Mouse (Mus musculus) erythroblast, embryonic 14.5 days (primary cell): ENCODE measurements around the gene Tmem158. TPM values are rescaled to one million over a fixed set of nuclear protein-coding genes. Genes with fewer than 3 reads are reported as not detected.
A peak's percentile ranks its signal among the peaks of the same experiment; 100 is the strongest.

Experiments used
- H3K27me3 ChIP-seq: 2 replicates; pipeline ENCODE4 v1.6.1; 2012; ENCODE audit warnings: inconsistent platforms; ENCODE audit not compliant: control insufficient read depth
- H3K36me3 ChIP-seq: 2 replicates; pipeline ENCODE4 v1.6.1; 2012; ENCODE audit warnings: mild to moderate bottlenecking, inconsistent platforms; ENCODE audit not compliant: control insufficient read depth
- H3K4me1 ChIP-seq: 2 replicates; pipeline ENCODE4 v1.6.1; 2012; ENCODE audit warnings: inconsistent platforms; ENCODE audit not compliant: control insufficient read depth
- H3K4me3 ChIP-seq: replicated peaks from 2 replicates; pipeline ENCODE3; 2012; ENCODE audit warnings: moderate library complexity, mild to moderate bottlenecking, inconsistent platforms
- H3K9me3 ChIP-seq: 2 replicates; pipeline ENCODE4 v1.6.1; 2012; ENCODE audit warnings: low read length, inconsistent platforms, mixed read lengths; ENCODE audit not compliant: control insufficient read depth
- GATA1 ChIP-seq: IDR thresholded peaks from 2 replicates; pipeline ENCODE4 v1.6.1; 2012; ENCODE audit warnings: low read length, inconsistent platforms, mixed read lengths
- TAL1 ChIP-seq: IDR thresholded peaks from 3 replicates; pipeline ENCODE4 v1.6.1; 2012; ENCODE audit warnings: low read length, inconsistent platforms, mixed read lengths
- polyA plus RNA-seq: library from polyadenylated mRNA; stranded (reverse); fragments of >175 nt; gene quantifications from 2 replicates; pipeline ENCODE4 v1.2.3, GENCODE M21; 2012

Tmem158 gene
- polyA plus RNA-seq, 1 experiment, result 0.34 TPM

DNA sequence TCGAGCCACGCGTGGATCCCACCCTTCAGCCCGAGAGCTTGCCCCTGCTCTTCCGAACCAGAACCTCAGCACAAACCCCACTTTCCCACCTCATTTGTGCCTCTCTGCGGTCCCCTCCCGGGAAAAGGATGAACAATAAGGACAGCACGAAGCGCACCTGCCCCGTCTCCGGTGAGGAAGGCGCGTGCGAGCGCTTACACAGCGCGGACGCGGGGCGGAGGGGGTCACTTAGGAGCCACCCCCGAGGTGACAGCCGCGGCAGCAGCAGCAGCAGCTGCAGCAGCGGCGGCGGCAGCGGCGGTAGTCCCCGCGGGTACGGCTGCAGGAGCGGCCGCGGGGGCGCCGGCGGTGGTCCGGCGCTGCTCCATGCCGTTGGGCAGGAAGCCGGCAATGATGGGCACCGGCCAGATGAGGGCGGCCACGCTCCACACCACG, 1.1 kb downstream of the Tmem158 start:
- Histone ChIP-seq H3K4me1 (peaks cover 17% of the 10 kb centered on the region), H3K4me3 (peak overlapping the region; percentile 66), H3K9me3 (peaks cover 5% of the 10 kb centered on the region; the same call in 1 of the 2 replicates), H3K36me3 (no peaks in the 10 kb centered on the region), H3K27me3 (peaks cover 58% of the 10 kb centered on the region)
- TF ChIP-seq TAL1, result no peak
- TF ChIP-seq GATA1, result no peak

DNA sequence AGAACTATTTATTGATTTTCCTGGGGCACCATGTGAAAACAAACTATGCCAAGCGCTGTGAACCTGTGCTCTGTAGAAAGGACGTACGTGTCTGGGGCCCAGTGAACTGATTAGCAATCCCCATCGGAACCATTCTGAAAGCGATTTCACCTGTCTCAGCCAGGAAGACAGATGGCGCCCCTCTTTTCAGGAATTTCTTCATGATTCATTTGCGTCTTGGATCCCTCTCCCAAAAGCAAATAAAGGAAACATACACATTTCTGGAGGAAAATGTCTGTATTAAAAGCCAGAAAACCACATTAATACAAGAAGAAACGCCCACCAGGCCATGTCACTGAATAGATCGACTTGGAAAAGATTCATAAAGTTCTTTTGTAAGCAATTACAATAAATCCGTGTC, 1.8 kb downstream of the Tmem158 start:
- Histone ChIP-seq H3K4me1 (peaks cover 17% of the 10 kb centered on the region), H3K4me3 (no peak overlapping the region), H3K9me3 (peaks cover 5% of the 10 kb centered on the region; the same call in 1 of the 2 replicates), H3K36me3 (no peaks in the 10 kb centered on the region), H3K27me3 (peaks cover 60% of the 10 kb centered on the region)
- no peak for TF ChIP-seq TAL1

DNA sequence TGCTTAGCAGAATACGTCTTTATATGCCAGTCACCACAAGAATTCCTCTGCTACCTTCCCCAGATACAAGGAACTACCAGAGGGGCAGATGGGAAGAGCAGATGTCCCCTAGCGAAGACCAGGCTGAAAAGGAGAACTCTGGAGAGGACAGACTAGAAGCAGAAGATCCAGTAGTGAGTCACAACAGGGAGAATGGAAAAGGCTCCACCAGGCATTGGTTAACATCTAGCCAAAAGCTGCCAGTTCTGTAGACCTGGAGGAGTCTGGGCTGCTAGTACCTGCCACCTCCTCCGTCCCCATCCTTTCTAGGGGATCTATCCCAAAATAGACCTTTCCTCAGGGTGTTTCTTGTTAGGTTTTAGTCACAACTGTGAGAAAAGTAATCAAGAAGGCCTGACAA, 4.8 kb downstream of the Tmem158 start:
- Histone ChIP-seq H3K27me3 (peaks cover 52% of the 10 kb centered on the region), H3K4me1 (peaks cover 18% of the 10 kb centered on the region)
- TF ChIP-seq TAL1 (no peak), GATA1 (no peak)

DNA sequence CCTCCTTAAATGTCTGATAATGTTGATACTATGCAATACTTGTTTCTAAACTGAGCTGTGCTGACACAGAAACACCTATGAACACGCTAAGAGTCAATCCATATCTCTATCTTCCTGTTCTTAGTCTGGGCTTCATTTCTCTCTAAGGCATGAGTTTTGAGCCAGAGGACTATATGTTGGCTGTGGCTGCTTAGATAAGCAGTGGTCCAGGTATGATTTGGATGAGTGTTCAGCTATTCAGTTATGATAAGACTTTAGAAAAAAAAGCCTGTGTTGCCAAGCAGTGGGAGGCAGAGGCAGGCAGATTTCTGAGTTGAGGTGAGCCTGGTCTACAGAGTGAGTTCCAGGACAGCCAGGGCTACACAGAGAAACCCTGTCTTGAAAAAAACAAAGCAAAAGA, 12.6 kb downstream of the Tmem158 start:
- Histone ChIP-seq H3K27me3 (no peaks in the 10 kb centered on the region; the same call in 1 of the 2 replicates), H3K4me3 (no peak overlapping the region), H3K4me1 (peaks cover 6% of the 10 kb centered on the region; the same call in 1 of the 2 replicates), H3K9me3 (no peaks in the 10 kb centered on the region), H3K36me3 (no peaks in the 10 kb centered on the region)
- TF ChIP-seq TAL1, result no peak
- no peak for TF ChIP-seq GATA1

More for the DNA sequence above, 4.8 kb downstream of the Tmem158 start:
- Histone ChIP-seq H3K9me3 (peaks cover 5% of the 10 kb centered on the region; the same call in 1 of the 2 replicates), H3K4me3 (no peak overlapping the region), H3K36me3 (no peaks in the 10 kb centered on the region)

DNA sequence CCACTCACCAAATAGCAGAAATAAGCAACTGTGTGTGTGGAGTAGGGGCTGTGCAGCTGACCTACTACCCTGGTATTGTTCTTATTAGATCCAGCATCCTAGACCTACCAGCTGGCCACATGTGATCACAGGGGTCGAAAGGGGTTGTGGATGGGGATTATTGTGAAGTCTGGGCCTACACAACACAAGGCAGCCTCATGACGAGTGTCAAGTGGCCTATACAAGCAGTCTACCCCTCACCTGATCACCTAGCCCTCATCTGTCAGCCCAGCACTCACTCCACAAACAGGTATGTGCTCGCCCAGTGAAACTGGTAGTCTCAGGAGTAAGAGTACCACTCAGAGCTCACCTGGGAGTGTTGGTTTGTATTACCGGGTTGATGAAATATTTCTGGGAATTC, 15.4 kb downstream of the Tmem158 start:
- Histone ChIP-seq H3K27me3 (no peaks in the 10 kb centered on the region; the same call in 1 of the 2 replicates), H3K9me3 (no peaks in the 10 kb centered on the region), H3K4me1 (peaks cover 3% of the 10 kb centered on the region; the same call in 1 of the 2 replicates), H3K36me3 (no peaks in the 10 kb centered on the region), H3K4me3 (no peak overlapping the region)
- no peak for TF ChIP-seq GATA1
- no peak for TF ChIP-seq TAL1

DNA sequence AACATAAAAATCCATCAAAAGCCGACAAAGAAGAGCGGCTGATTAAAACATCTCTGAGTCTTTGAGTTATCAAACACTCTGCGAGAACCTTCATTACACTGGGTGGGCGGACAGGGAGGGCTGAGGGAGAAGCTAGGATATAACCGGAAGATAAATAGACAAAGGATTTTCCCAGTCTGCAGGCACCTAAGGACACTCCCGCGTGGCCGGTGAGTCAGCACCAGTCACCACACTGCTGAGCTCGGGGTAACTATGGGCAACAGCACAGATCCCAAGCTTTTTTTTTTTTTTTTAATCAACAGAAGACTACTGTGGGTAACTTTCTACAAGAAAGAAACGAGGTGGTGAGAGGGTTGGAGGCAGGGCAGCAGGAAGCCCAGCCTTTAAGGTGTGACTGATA, 16.6 kb downstream of the Tmem158 start:
- Histone ChIP-seq H3K36me3 (no peaks in the 10 kb centered on the region), H3K4me3 (no peak overlapping the region), H3K9me3 (no peaks in the 10 kb centered on the region), H3K27me3 (no peaks in the 10 kb centered on the region; the same call in 1 of the 2 replicates), H3K4me1 (peaks cover 3% of the 10 kb centered on the region; the same call in 1 of the 2 replicates)
- TF ChIP-seq GATA1 (no peak), TAL1 (no peak)

DNA sequence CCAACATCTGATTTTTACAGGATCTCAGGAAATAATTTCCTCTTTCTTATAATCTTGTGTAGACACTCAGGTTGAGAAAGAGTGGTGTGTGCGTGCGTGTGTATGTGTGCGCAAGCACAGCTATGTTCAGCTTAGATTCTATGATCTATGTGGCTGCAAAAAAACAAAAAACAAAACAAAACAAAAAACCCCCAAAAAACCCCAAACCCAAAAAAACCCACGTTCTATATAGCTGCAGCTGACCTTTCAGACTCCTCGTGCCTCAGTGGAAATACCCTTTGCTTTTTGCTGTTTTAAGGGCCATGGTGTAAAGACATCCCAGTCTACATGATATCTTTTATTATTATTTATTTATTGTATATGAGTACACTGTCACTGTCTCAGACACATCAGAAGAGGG, 19.4 kb downstream of the Tmem158 start:
- Histone ChIP-seq H3K27me3 (peaks cover 11% of the 10 kb centered on the region), H3K4me3 (no peak overlapping the region), H3K4me1 (no peaks in the 10 kb centered on the region), H3K9me3 (no peaks in the 10 kb centered on the region), H3K36me3 (no peaks in the 10 kb centered on the region)
- TF ChIP-seq GATA1 (no peak), TAL1 (no peak)

DNA sequence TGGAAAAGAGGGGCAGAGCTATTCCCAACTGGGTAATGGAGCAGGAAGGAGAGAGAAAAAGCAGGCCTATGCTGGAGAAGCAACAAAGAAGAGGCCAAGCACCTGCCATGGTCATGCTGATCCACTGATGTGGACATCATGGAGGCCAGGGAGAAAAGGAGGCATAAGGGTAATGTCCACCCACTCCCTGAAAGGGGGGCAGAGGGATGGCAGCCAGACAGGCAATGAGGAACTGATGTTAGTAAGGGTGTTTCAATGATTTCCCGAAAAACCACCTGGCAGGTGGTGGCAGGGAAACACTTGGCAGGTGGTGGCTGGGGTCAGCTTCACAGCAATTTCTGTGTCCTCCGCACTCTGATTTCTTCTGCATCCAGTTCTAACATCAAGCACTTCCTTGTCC, 19.8 kb downstream of the Tmem158 start:
- Histone ChIP-seq H3K9me3 (no peaks in the 10 kb centered on the region), H3K27me3 (peaks cover 15% of the 10 kb centered on the region), H3K4me3 (no peak overlapping the region), H3K36me3 (no peaks in the 10 kb centered on the region), H3K4me1 (no peaks in the 10 kb centered on the region)
- TF ChIP-seq TAL1 (no peak), GATA1 (no peak)

DNA sequence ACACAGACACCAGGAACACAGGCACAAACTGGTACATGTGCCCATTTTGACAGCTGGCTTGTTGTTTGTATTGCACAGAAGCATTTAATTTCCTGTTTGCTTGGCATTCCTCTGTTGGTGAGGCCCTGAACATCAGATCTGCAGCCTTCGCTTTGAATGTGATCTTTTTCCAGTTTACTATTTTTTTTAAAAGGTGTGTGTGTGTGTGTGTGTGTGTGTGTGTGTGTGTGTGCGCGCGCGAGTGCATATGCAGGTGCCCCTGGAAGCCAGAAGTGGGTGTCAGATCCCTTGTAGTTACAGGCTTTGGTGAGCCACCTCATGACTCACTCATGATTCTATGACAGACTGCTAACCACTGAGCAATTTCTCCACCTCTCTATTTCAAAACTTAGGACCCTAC, 20.3 kb downstream of the Tmem158 start:
- H3K4me1 ChIP-seq, result no peaks in the 10 kb centered on the region
- TF ChIP-seq TAL1, result no peak
- TF ChIP-seq GATA1, result no peak

DNA sequence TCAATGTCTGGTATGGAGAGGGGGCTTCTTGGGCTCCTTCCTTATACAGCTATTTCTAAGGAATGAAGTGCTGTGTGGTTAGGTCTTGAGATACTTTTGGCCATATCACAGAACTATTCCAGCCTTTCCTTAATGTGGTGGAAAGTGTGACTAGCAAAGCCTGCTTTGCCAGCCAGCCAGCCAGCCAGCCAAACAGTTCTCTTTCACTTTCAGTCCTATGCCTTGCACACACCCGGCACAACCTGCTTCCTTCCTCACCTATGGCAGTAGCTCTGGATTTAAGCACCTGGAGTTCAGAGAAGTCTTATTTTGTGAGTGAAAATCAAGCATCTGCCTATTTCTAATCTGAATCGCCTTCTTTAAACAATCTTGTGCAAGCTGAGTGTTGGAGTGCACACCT, 20.9 kb downstream of the Tmem158 start:
- Histone ChIP-seq H3K36me3 (no peaks in the 10 kb centered on the region), H3K4me3 (no peak overlapping the region), H3K27me3 (peaks cover 22% of the 10 kb centered on the region), H3K9me3 (no peaks in the 10 kb centered on the region), H3K4me1 (no peaks in the 10 kb centered on the region)
- TF ChIP-seq TAL1 (no peak), GATA1 (no peak)

More for the DNA sequence above, 20.3 kb downstream of the Tmem158 start:
- Histone ChIP-seq H3K36me3 (no peaks in the 10 kb centered on the region), H3K4me3 (no peak overlapping the region), H3K9me3 (no peaks in the 10 kb centered on the region), H3K27me3 (peaks cover 20% of the 10 kb centered on the region)
